Mouse (Mus musculus): ENCODE measurements around the gene Nsg2. TPM values are rescaled to one million over a fixed set of nuclear protein-coding genes. Genes with fewer than 3 reads are reported as not detected.

Nsg2 gene
- 5.1 and 5.9 TPM in 2 replicates for polyA plus RNA-seq (2012; rRNA removed)

DNA sequence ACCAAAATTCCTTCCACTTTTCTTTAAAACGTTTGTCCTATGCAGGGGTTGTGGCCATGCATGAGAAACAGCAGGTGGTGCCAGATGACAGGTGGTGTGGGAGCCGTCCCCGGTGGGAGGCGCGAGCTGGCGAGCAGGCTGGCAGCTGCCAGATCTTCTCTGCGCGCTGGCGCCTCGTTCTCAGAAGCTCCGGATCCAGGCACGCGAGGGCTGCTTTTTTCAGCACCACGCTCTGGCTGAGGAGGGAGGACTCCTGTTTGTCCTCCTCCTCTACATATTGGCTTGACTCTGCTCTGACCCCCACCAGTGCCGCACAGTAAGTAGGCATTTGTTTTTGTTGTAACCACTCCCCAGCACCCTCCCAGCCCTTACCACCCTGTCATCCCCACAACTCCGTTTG lies at the start of gene Nsg2:
TSS of gene Nsg2 (plus strand) at position 183 of the 400 bp plus-strand sequence.

DNA sequence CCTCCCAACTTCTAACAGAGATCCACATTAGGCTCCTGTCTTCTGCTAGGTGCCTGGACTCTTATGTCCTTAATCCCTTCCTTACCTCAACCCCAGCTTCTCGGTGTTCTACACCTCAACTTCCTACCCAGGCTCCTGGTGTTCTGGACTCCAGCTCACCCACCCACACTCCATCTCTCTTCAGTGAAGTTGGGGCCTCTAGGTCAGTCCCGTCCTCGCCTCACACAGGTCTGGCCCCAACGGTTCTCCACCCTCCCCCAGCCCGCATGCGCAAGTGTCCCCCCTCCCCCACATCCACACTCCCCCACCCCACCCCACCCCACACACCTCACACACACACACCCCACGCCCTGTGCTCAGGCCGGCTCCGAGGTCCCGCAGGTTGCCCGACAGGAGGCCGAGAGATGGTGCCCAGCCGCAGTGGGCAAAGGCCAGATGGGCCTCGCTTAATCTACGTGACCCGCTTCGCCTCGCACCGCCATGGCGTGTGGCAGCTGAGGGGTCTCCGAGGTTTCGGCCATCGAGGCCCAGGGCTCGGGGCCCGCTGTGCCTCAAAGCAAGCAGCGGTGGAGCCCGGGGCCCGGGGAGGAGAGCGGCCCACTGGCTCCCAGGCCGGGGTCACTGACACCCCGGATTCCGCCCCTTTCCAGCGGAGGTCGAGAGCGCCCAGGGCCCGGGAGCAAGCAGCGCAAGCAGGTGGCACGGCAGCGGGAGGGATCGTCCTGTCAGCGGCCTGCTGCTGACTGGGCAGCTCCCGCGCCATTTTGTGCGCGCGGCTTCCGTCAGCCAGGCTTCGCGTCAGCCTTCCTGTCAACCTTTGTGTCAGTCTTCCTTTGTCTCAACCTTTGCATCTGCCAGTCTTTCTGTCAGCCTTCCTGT lies 34.8 kb upstream of the Nsg2 start, which contains the start of gene 4930524B15Rik:
TSS of gene 4930524B15Rik (plus strand) at position 337 of the 879 bp plus-strand sequence.

Other genes starting within 250 kb of the Nsg2 start
- 7.5 and 9.5 TPM in 2 replicates for gene Cpeb4, start 128.3 kb upstream of the Nsg2 start, polyA plus RNA-seq (2012; rRNA removed)
- not detected in 2 replicates for gene 4930524B15Rik, start 34.9 kb upstream of the Nsg2 start, polyA plus RNA-seq (2012; rRNA removed)
- 1.9 and 2.1 TPM in 2 replicates for gene Il9r, start 199.8 kb downstream of the Nsg2 start, polyA plus RNA-seq (2012; rRNA removed)
- gene Snrnp25, start 205.0 kb downstream of the Nsg2 start, polyA plus RNA-seq (2012; rRNA removed) = 49.0 and 54.1 TPM in 2 replicates
- gene Rhbdf1, start 221.8 kb downstream of the Nsg2 start, polyA plus RNA-seq (2012; rRNA removed) = 114 and 144 TPM in 2 replicates
- gene Mpg, start 226.0 kb downstream of the Nsg2 start, polyA plus RNA-seq (2012; rRNA removed) = 10.7 and 12.0 TPM in 2 replicates